Mouse (Mus musculus) small intestine, adult 2 months (tissue): ENCODE measurements at regions not wholly inside any gene's neighbourhood (a gene's known extent, or its start where the extent isn't known, plus 50 kb on each side); places are given as distances from the start of the nearest gene placed in this dataset.

Source experiments
- H3K27ac ChIP-seq: fragments of 200-500 bp; 2 replicates; pipeline ENCODE4 v1.5.1; 2012; ENCODE audit warnings: low read depth, low read length, control low read depth, inconsistent platforms; ENCODE audit not compliant: insufficient read depth
- H3K27me3 ChIP-seq: fragments of 200-500 bp; 2 replicates; pipeline ENCODE4 v1.6.1; 2012; ENCODE audit warnings: mild to moderate bottlenecking, moderate library complexity, low read length, inconsistent platforms; ENCODE audit not compliant: control insufficient read depth, insufficient read depth
- H3K36me3 ChIP-seq: fragments of 200-500 bp; 2 replicates; pipeline ENCODE4 v1.6.1; 2012; ENCODE audit warnings: mild to moderate bottlenecking, low read length, control low read depth, inconsistent platforms; ENCODE audit not compliant: control insufficient read depth, insufficient read depth
- H3K4me1 ChIP-seq: fragments of 200-500 bp; 2 replicates; pipeline ENCODE4 v1.6.1; 2012; ENCODE audit warnings: low read length, inconsistent platforms, mixed read lengths; ENCODE audit not compliant: control insufficient read depth, insufficient read depth, insufficient read length
- H3K4me3 ChIP-seq: fragments of 200-500 bp; 2 replicates; pipeline ENCODE4 v1.5.1; 2012; ENCODE audit warnings: low read depth, mild to moderate bottlenecking, control low read depth, inconsistent platforms, low read length, moderate library complexity
- CTCF ChIP-seq: fragments of 200-500 bp; IDR thresholded peaks from 2 replicates; pipeline ENCODE4 v1.5.1; 2012; ENCODE audit warnings: low read depth, mild to moderate bottlenecking, control low read depth, inconsistent platforms, low read length, moderate library complexity, mixed read lengths; ENCODE audit not compliant: insufficient replicate concordance, insufficient read length; ENCODE audit errors: extremely low read depth
- POLR2A ChIP-seq: fragments of 200-500 bp; IDR thresholded peaks from 2 replicates; pipeline ENCODE4 v1.6.1; 2012; ENCODE audit warnings: low read depth, mild to moderate bottlenecking, control low read depth, inconsistent platforms, low read length, moderate library complexity
- WGBS: fragments of 180-500 bp; shearing (Covaris S2); methylation state at CpG from one replicate; pipeline ENCODE4 v1.1.7; 2018; 5-methylcytosine and 5-hydroxymethylcytosine counted together

DNA sequence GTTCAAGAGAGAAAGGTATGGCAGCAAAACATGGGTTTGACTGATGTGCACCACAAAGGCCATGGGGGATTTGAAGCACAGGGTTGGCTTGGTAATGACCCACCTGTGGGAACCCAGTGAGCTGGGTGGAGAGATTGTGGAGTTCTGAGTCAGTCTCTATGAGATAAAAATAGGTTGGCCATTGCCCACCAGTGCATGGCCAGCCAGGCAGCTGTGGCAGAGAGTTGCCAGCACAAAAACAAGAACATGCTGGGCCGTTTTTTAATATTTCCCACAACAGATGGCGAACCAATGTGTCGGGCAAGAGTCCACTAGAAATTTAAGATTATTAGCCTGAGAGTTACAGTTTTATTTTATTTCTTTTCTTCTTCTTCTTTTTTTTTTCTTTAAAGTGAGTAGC lies 205.6 kb upstream of the Arhgap24 start:
- Histone ChIP-seq H3K36me3 (no peaks in the 10 kb centered on the region), H3K27me3 (no peaks in the 10 kb centered on the region), H3K27ac (no peak overlapping the region), H3K4me3 (no peak overlapping the region), H3K4me1 (no peaks in the 10 kb centered on the region)
- no peak for TF ChIP-seq POLR2A
- no peak for TF ChIP-seq CTCF
- WGBS = 86% methylated on average over 3 of the region's 3 CpGs

GRCm38 (mm10) chr5:102287131-102287530 lies 194.1 kb upstream of the Arhgap24 start:
- H3K27ac ChIP-seq = no peak overlapping the region
- WGBS = 69% methylated on average over 4 of the region's 4 CpGs
- H3K4me3 ChIP-seq = no peak overlapping the region
- no peaks in the 10 kb centered on the region for H3K27me3 ChIP-seq
- no peaks in the 10 kb centered on the region for H3K36me3 ChIP-seq
- H3K4me1 ChIP-seq = no peaks in the 10 kb centered on the region
- TF ChIP-seq CTCF (no peak), POLR2A (no peak)

DNA sequence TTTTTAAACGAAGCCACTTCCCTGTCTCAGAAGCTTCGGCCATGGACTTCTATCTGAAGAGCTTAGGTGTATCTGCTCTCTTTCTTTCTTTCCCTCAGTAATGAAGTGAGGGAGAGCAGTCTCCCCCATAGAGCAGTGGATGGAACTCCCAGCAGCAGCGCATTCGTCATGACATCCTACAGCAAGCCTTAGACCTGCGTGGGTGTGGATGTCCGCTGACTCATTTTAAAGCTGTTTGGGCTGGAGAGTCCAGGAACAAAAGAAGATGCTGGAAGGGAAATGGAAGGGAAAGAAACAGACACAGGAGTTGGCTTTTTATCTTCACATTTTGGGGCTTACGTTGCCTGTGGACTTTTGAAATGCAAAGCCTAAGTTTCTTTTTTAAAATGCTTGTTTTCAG lies 190.3 kb upstream of the Arhgap24 start:
- Histone ChIP-seq H3K27me3 (no peaks in the 10 kb centered on the region), H3K36me3 (no peaks in the 10 kb centered on the region), H3K4me3 (no peak overlapping the region), H3K27ac (no peak overlapping the region), H3K4me1 (no peaks in the 10 kb centered on the region)
- WGBS = 91% methylated on average over 7 of the region's 7 CpGs
- no peak for TF ChIP-seq POLR2A
- no peak for TF ChIP-seq CTCF

- Histone ChIP-seq H3K27ac (no peak overlapping the region), H3K4me1 (no peaks in the 10 kb centered on the region), H3K36me3 (no peaks in the 10 kb centered on the region), H3K4me3 (no peak overlapping the region), H3K27me3 (no peaks in the 10 kb centered on the region)
- WGBS = 84% methylated on average over 5 of the region's 5 CpGs
- no peak for TF ChIP-seq POLR2A
- TF ChIP-seq CTCF = no peak
Measured at GRCm38 (mm10) chr5:102295564-102295963, 185.6 kb upstream of the Arhgap24 start.

DNA sequence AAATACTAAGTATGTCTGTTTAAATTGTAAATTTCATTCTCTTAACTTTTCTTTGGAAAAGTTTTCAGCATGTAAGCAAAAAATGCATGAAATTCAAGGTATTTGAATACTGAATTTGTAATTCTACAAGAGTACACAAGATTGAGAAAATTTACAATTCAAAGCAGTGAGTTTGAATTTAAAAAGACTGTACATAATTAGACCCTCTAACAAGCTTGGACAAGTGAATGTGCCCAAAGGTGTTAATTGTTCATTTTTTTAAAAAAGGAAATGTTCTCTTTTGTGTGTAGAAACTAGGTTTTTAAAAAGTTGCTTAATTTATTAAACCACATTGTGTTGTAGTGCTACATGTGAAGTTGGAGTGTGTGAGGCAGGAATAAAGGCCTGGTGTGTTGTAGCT lies 174.9 kb upstream of the Arhgap24 start:
- Histone ChIP-seq H3K4me1 (no peaks in the 10 kb centered on the region), H3K36me3 (no peaks in the 10 kb centered on the region), H3K4me3 (no peak overlapping the region), H3K27ac (no peak overlapping the region), H3K27me3 (no peaks in the 10 kb centered on the region)
- no peak for TF ChIP-seq CTCF
- no peak for TF ChIP-seq POLR2A

- Histone ChIP-seq H3K4me3 (no peak overlapping the region), H3K27me3 (no peaks in the 10 kb centered on the region), H3K27ac (no peak overlapping the region), H3K4me1 (no peaks in the 10 kb centered on the region), H3K36me3 (no peaks in the 10 kb centered on the region)
- no peak for TF ChIP-seq POLR2A
- TF ChIP-seq CTCF = no peak
- WGBS = 71% methylated on average over 3 of the region's 3 CpGs
Measured at GRCm38 (mm10) chr5:102306718-102307117, 174.5 kb upstream of the Arhgap24 start.

DNA sequence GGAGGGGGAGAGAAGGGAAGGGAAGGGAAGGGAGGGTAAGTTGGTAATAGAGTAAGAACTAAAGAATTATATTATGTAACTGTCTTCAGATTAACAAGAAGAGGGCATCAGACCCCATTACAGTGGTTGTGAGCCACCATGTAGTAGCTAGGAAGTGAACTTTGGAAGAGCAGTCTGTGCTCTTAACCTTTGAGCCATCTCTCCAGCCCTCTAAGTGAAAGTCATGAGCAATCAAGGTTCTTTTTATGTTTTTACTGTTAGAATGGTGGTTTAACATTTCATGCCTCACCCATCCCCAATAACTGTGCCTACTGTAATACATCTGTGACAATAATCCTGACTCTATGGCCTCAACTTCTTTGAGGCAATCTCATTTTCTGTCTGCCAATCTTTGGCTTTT lies 169.6 kb upstream of the Arhgap24 start:
- Histone ChIP-seq H3K36me3 (no peaks in the 10 kb centered on the region), H3K4me3 (no peak overlapping the region), H3K27ac (no peak overlapping the region), H3K4me1 (no peaks in the 10 kb centered on the region), H3K27me3 (no peaks in the 10 kb centered on the region)
- TF ChIP-seq POLR2A (no peak), CTCF (no peak)
